Mouse (Mus musculus): ENCODE data around the gene Fgd4. TPM values are rescaled to one million over a fixed set of nuclear protein-coding genes. Genes with fewer than 3 reads are reported as not detected.

Gene Fgd4
- polyA plus RNA-seq, 1 experiment from 2014 or later = 10.1 TPM

- Histone ChIP-seq H3K4me3 (ENCODE audit: low read depth, low read length) (no peak overlapping the region), H3K9me3 (ENCODE audit: control insufficient read depth, low read length) (no peaks in the 10 kb centered on the region), H3K36me3 (ENCODE audit: control insufficient read depth, insufficient read depth, low read length) (no peaks in the 10 kb centered on the region), H3K27ac (replicated peaks; ENCODE audit: low read depth, low read length) (no peak overlapping the region), H3K9ac (ENCODE audit: low read length) (no peak overlapping the region), H3K4me2 (ENCODE audit: low read depth, severe bottlenecking) (no peak overlapping the region), H3K4me1 (ENCODE audit: control insufficient read depth, insufficient read depth, low read length) (no peaks in the 10 kb centered on the region), H3K27me3 (ENCODE audit: control insufficient read depth, insufficient read depth, low read length) (no peaks in the 10 kb centered on the region)
- ATAC-seq (ENCODE audit: insufficient number of reproducible peaks, low FRiP score, low TSS enrichment, low read depth) (no peak), DNase-seq (ENCODE audit: low spot score) (no peak)
These were observed 25.8 kb downstream of the Fgd4 start for GRCm38 (mm10) chr16:16574508-16574907.

- H3K9ac ChIP-seq (ENCODE audit: low read length) = no peak overlapping the region
- no peaks in the 10 kb centered on the region for H3K9me3 ChIP-seq (ENCODE audit: control insufficient read depth, low read length)
- no peak overlapping the region for H3K27ac ChIP-seq (replicated peaks; ENCODE audit: low read depth, low read length)
- WGBS = 100% methylated on average over 1 of the region's 1 CpGs
- DNase-seq (ENCODE audit: low spot score) = no peak
- H3K4me2 ChIP-seq (ENCODE audit: low read depth, severe bottlenecking) = no peak overlapping the region
- H3K36me3 ChIP-seq (ENCODE audit: control insufficient read depth, insufficient read depth, low read length) = no peaks in the 10 kb centered on the region
- no peaks in the 10 kb centered on the region for H3K27me3 ChIP-seq (ENCODE audit: control insufficient read depth, insufficient read depth, low read length)
- no peaks in the 10 kb centered on the region for H3K4me1 ChIP-seq (ENCODE audit: control insufficient read depth, insufficient read depth, low read length)
- no peak overlapping the region for H3K4me3 ChIP-seq (ENCODE audit: low read depth, low read length)
- ATAC-seq (ENCODE audit: insufficient number of reproducible peaks, low FRiP score, low TSS enrichment, low read depth) = no peak
These were observed 27.2 kb downstream of the Fgd4 start for GRCm38 (mm10) chr16:16573167-16573566.

- ATAC-seq (ENCODE audit: insufficient number of reproducible peaks, low FRiP score, low TSS enrichment, low read depth) = no peak
- no peaks in the 10 kb centered on the region for H3K9me3 ChIP-seq (ENCODE audit: control insufficient read depth, low read length)
- no peaks in the 10 kb centered on the region for H3K36me3 ChIP-seq (ENCODE audit: control insufficient read depth, insufficient read depth, low read length)
- H3K27ac ChIP-seq (replicated peaks; ENCODE audit: low read depth, low read length) = no peak overlapping the region
- DNase-seq (ENCODE audit: low spot score) = no peak
- H3K4me3 ChIP-seq (ENCODE audit: low read depth, low read length) = no peak overlapping the region
- WGBS = 55% methylated on average over 3 of the region's 3 CpGs
- H3K4me1 ChIP-seq (ENCODE audit: control insufficient read depth, insufficient read depth, low read length) = no peaks in the 10 kb centered on the region
- no peak overlapping the region for H3K9ac ChIP-seq (ENCODE audit: low read length)
- no peaks in the 10 kb centered on the region for H3K27me3 ChIP-seq (ENCODE audit: control insufficient read depth, insufficient read depth, low read length)
- H3K4me2 ChIP-seq (ENCODE audit: low read depth, severe bottlenecking) = no peak overlapping the region
These were observed 29.0 kb downstream of the Fgd4 start for GRCm38 (mm10) chr16:16571356-16571755.

- Histone ChIP-seq H3K27ac (replicated peaks; ENCODE audit: low read depth, low read length) (no peak overlapping the region), H3K4me1 (ENCODE audit: control insufficient read depth, insufficient read depth, low read length) (no peaks in the 10 kb centered on the region), H3K4me2 (ENCODE audit: low read depth, severe bottlenecking) (no peak overlapping the region), H3K9ac (ENCODE audit: low read length) (no peak overlapping the region), H3K9me3 (ENCODE audit: control insufficient read depth, low read length) (no peaks in the 10 kb centered on the region), H3K27me3 (ENCODE audit: control insufficient read depth, insufficient read depth, low read length) (no peaks in the 10 kb centered on the region), H3K4me3 (ENCODE audit: low read depth, low read length) (no peak overlapping the region), H3K36me3 (ENCODE audit: control insufficient read depth, insufficient read depth, low read length) (no peaks in the 10 kb centered on the region)
- no peak for DNase-seq (ENCODE audit: low spot score)
- 86% methylated on average over 1 of the region's 1 CpGs for WGBS
- no peak for ATAC-seq (ENCODE audit: insufficient number of reproducible peaks, low FRiP score, low TSS enrichment, low read depth)
These were observed 33.6 kb downstream of the Fgd4 start for GRCm38 (mm10) chr16:16566786-16567185.

- H3K9me3 ChIP-seq (ENCODE audit: control insufficient read depth, low read length) = no peaks in the 10 kb centered on the region
- WGBS = 89% methylated on average over 5 of the region's 5 CpGs
- no peak overlapping the region for H3K4me2 ChIP-seq (ENCODE audit: low read depth, severe bottlenecking)
- H3K4me3 ChIP-seq (ENCODE audit: low read depth, low read length) = no peak overlapping the region
- ATAC-seq (ENCODE audit: insufficient number of reproducible peaks, low FRiP score, low TSS enrichment, low read depth) (no peak), DNase-seq (ENCODE audit: low spot score) (no peak)
- H3K9ac ChIP-seq (ENCODE audit: low read length) = no peak overlapping the region
- H3K27me3 ChIP-seq (ENCODE audit: control insufficient read depth, insufficient read depth, low read length) = no peaks in the 10 kb centered on the region
- no peaks in the 10 kb centered on the region for H3K4me1 ChIP-seq (ENCODE audit: control insufficient read depth, insufficient read depth, low read length)
- no peaks in the 10 kb centered on the region for H3K36me3 ChIP-seq (ENCODE audit: control insufficient read depth, insufficient read depth, low read length)
- H3K27ac ChIP-seq (replicated peaks; ENCODE audit: low read depth, low read length) = no peak overlapping the region
These were observed 34.1 kb downstream of the Fgd4 start for GRCm38 (mm10) chr16:16566215-16566614.

GRCm38 (mm10) chr16:16565786-16566185 is 34.6 kb downstream of the Fgd4 start:
- no peaks in the 10 kb centered on the region for H3K27me3 ChIP-seq (ENCODE audit: control insufficient read depth, insufficient read depth, low read length)
- H3K4me2 ChIP-seq (ENCODE audit: low read depth, severe bottlenecking) = no peak overlapping the region
- H3K27ac ChIP-seq (replicated peaks; ENCODE audit: low read depth, low read length) = no peak overlapping the region
- H3K36me3 ChIP-seq (ENCODE audit: control insufficient read depth, insufficient read depth, low read length) = no peaks in the 10 kb centered on the region
- H3K4me1 ChIP-seq (ENCODE audit: control insufficient read depth, insufficient read depth, low read length) = no peaks in the 10 kb centered on the region
- no peak for ATAC-seq (ENCODE audit: insufficient number of reproducible peaks, low FRiP score, low TSS enrichment, low read depth)
- H3K9me3 ChIP-seq (ENCODE audit: control insufficient read depth, low read length) = no peaks in the 10 kb centered on the region
- H3K4me3 ChIP-seq (ENCODE audit: low read depth, low read length) = no peak overlapping the region
- no peak for DNase-seq (ENCODE audit: low spot score)
- no peak overlapping the region for H3K9ac ChIP-seq (ENCODE audit: low read length)

- Histone ChIP-seq H3K27me3 (ENCODE audit: control insufficient read depth, insufficient read depth, low read length) (no peaks in the 10 kb centered on the region), H3K4me3 (ENCODE audit: low read depth, low read length) (no peak overlapping the region), H3K4me2 (ENCODE audit: low read depth, severe bottlenecking) (no peak overlapping the region), H3K9ac (ENCODE audit: low read length) (no peak overlapping the region), H3K27ac (replicated peaks; ENCODE audit: low read depth, low read length) (0 out of 2 replicates have a peak overlapping the region, but pooled peaks have one; percentile 26), H3K9me3 (ENCODE audit: control insufficient read depth, low read length) (no peaks in the 10 kb centered on the region), H3K36me3 (ENCODE audit: control insufficient read depth, insufficient read depth, low read length) (no peaks in the 10 kb centered on the region), H3K4me1 (ENCODE audit: control insufficient read depth, insufficient read depth, low read length) (no peaks in the 10 kb centered on the region)
- ATAC-seq (ENCODE audit: insufficient number of reproducible peaks, low FRiP score, low TSS enrichment, low read depth) = no peak
- no peak for DNase-seq (ENCODE audit: low spot score)
These were observed 39.6 kb downstream of the Fgd4 start for GRCm38 (mm10) chr16:16560718-16561117.

- 13% methylated on average over 9 of the region's 9 CpGs for WGBS
- peak; percentile 84 for DNase-seq (ENCODE audit: low spot score)
- no peak overlapping the region for H3K9ac ChIP-seq (ENCODE audit: low read length)
- H3K4me2 ChIP-seq (ENCODE audit: low read depth, severe bottlenecking) = peak overlapping the region; percentile 26; the same call in 1 of the 2 replicates
- H3K9me3 ChIP-seq (ENCODE audit: control insufficient read depth, low read length) = no peaks in the 10 kb centered on the region
- H3K4me3 ChIP-seq (ENCODE audit: low read depth, low read length) = peak overlapping the region; percentile 20
- ATAC-seq (ENCODE audit: insufficient number of reproducible peaks, low FRiP score, low TSS enrichment, low read depth) = peak; percentile 100
- H3K27me3 ChIP-seq (ENCODE audit: control insufficient read depth, insufficient read depth, low read length) = no peaks in the 10 kb centered on the region
- H3K4me1 ChIP-seq (ENCODE audit: control insufficient read depth, insufficient read depth, low read length) = no peaks in the 10 kb centered on the region
- H3K27ac ChIP-seq (replicated peaks; ENCODE audit: low read depth, low read length) = peak overlapping the region; percentile 38; the same call in 1 of the 2 replicates
- H3K36me3 ChIP-seq (ENCODE audit: control insufficient read depth, insufficient read depth, low read length) = no peaks in the 10 kb centered on the region
These were observed 40.3 kb downstream of the Fgd4 start for GRCm38 (mm10) chr16:16559878-16560531.
